Mouse (Mus musculus) bone marrow macrophage, adult 2 months (primary cell): Measurements from ENCODE around the gene Hpf1. TPM values are rescaled to one million over a fixed set of nuclear protein-coding genes. Genes with fewer than 3 reads are reported as not detected.

Experiments
- H3K27ac ChIP-seq: 2 replicates; pipeline ENCODE4 v1.5.1; 2012; ENCODE audit warnings: low read depth, low read length; ENCODE audit not compliant: insufficient read depth
- H3K4me1 ChIP-seq: 2 replicates; pipeline ENCODE4 v1.6.1; 2012; ENCODE audit warnings: low read length; ENCODE audit not compliant: control insufficient read depth, insufficient read depth
- H3K4me3 ChIP-seq: 2 replicates; pipeline ENCODE4 v1.5.1; 2012; ENCODE audit warnings: mild to moderate bottlenecking, low read length, moderate library complexity; ENCODE audit not compliant: insufficient read depth
- CTCF ChIP-seq: IDR thresholded peaks from 2 replicates; pipeline ENCODE4 v1.5.1; 2012; ENCODE audit warnings: low read depth, mild to moderate bottlenecking, low read length, moderate library complexity
- POLR2A ChIP-seq: IDR thresholded peaks from 2 replicates; pipeline ENCODE4 v1.6.1; 2012; ENCODE audit warnings: mild to moderate bottlenecking, low read depth, low read length, borderline replicate concordance
- polyA plus RNA-seq: library from polyadenylated mRNA; stranded (reverse); fragments of >200 nt; gene quantifications from 2 replicates; pipeline ENCODE4 v1.2.4, GENCODE M21; 2012; ENCODE audit not compliant: missing spikeins, insufficient read depth, insufficient read length

Hpf1 gene
- 54.3 and 72.2 TPM in 2 replicates for polyA plus RNA-seq

GRCm38 (mm10) chr8:60889843-60890519, at the start of gene Hpf1:
TSS of gene Hpf1 (plus strand) at chr8:60890418.
- Histone ChIP-seq H3K4me3 (peak within 1 kb of the TSS; percentile 87), H3K4me1 (peaks cover 43% of the 10 kb centered on the region), H3K27ac (peak within 1 kb of the TSS; percentile 35)
- no peak for TF ChIP-seq CTCF
- no peak for TF ChIP-seq POLR2A

GRCm38 (mm10) chr8:60842388-60842787, 47.8 kb upstream of the Hpf1 start:
- no peak for TF ChIP-seq CTCF
- TF ChIP-seq POLR2A = no peak
- Histone ChIP-seq H3K4me1 (no peaks in the 10 kb centered on the region), H3K27ac (no peak overlapping the region), H3K4me3 (no peak overlapping the region)

GRCm38 (mm10) chr8:60857559-60857958, 32.7 kb upstream of the Hpf1 start:
- Histone ChIP-seq H3K27ac (no peak overlapping the region), H3K4me3 (no peak overlapping the region), H3K4me1 (peaks cover 26% of the 10 kb centered on the region)
- TF ChIP-seq CTCF (no peak), POLR2A (no peak)

GRCm38 (mm10) chr8:60858091-60858490, 32.1 kb upstream of the Hpf1 start:
- Histone ChIP-seq H3K27ac (no peak overlapping the region), H3K4me3 (no peak overlapping the region), H3K4me1 (peaks cover 28% of the 10 kb centered on the region)
- TF ChIP-seq CTCF (no peak), POLR2A (no peak)

GRCm38 (mm10) chr8:60858911-60859476, 31.2 kb upstream of the Hpf1 start:
- no peak for TF ChIP-seq CTCF
- no peak for TF ChIP-seq POLR2A
- Histone ChIP-seq H3K4me1 (peaks cover 28% of the 10 kb centered on the region), H3K4me3 (no peak overlapping the region), H3K27ac (no peak overlapping the region)

- H3K4me1 ChIP-seq = peaks cover 28% of the 10 kb centered on the region
- H3K27ac ChIP-seq = peak overlapping the region; percentile 39
- H3K4me3 ChIP-seq = peak overlapping the region; percentile 39
- no peak for TF ChIP-seq POLR2A
- no peak for TF ChIP-seq CTCF
These were observed 30.6 kb upstream of the Hpf1 start for GRCm38 (mm10) chr8:60859605-60860004.

GRCm38 (mm10) chr8:60860749-60861148, 29.5 kb upstream of the Hpf1 start:
- no peak for TF ChIP-seq CTCF
- TF ChIP-seq POLR2A = no peak
- no peak overlapping the region for H3K4me3 ChIP-seq
- H3K4me1 ChIP-seq = peaks cover 29% of the 10 kb centered on the region
- H3K27ac ChIP-seq = no peak overlapping the region

- no peak overlapping the region for H3K27ac ChIP-seq
- no peak overlapping the region for H3K4me3 ChIP-seq
- peaks cover 40% of the 10 kb centered on the region for H3K4me1 ChIP-seq
- TF ChIP-seq POLR2A = no peak
- no peak for TF ChIP-seq CTCF
These were observed 28.4 kb upstream of the Hpf1 start for GRCm38 (mm10) chr8:60861783-60862182.

GRCm38 (mm10) chr8:60864875-60865274, 25.3 kb upstream of the Hpf1 start:
- H3K4me3 ChIP-seq = no peak overlapping the region
- H3K27ac ChIP-seq = no peak overlapping the region
- TF ChIP-seq CTCF = no peak
- TF ChIP-seq POLR2A = no peak
- peaks cover 59% of the 10 kb centered on the region for H3K4me1 ChIP-seq

GRCm38 (mm10) chr8:60865504-60866114, 24.6 kb upstream of the Hpf1 start:
- no peak for TF ChIP-seq CTCF
- TF ChIP-seq POLR2A = no peak
- Histone ChIP-seq H3K4me1 (peaks cover 59% of the 10 kb centered on the region), H3K27ac (no peak overlapping the region), H3K4me3 (no peak overlapping the region)
